In genomic region chr16:57471071-57471470, GRCm38 (mm10) we compare ENCODE assay signal across 17 mouse cellular contexts.
DNase-seq lines count a peak whose midpoint lies in the region; ATAC-seq lines count a peak whose summit lies in the region.
"Had no signal": no experiment of that assay in that cellular context is flagged by ENCODE, and none has a peak within 500 bp of the region (broad histone marks: within the 10 kb centered on the region; RNA-seq: fewer than 3 reads in every experiment).

No protein-coding gene starts in this region.

- peak; percentile 33 for DNase-seq in thymus, postnatal 14 days
- no peak for DNase-seq in thymus, postnatal 36 days
- DNase-seq in MEL-GATA-1-ER (ENCODE audit: extremely low read depth, low read depth), result peak; percentile 48
- no peak for DNase-seq in cerebellum, postnatal 14 days
- DNase-seq in ovary, adult 18-20 months (ENCODE audit: low spot score), result no peak
- DNase-seq in ovary, postnatal 10 days (ENCODE audit: low spot score), result no peak
- DNase-seq: cerebellum, postnatal 25 days; gastrocnemius, postnatal 36 days; kidney, adult 8-10 months; kidney, postnatal 4 days; liver; lung, adult 2 months; midbrain, embryonic 14.5 days; right cerebral cortex, postnatal 25 days; thymus, adult 18-20 months had no signal

- peak; percentile 77 for ATAC-seq in megakaryocyte, adult 5-6 weeks (ENCODE audit: poor library complexity, severe bottlenecking)
- ATAC-seq: forebrain, embryonic 14.5 days had no signal

Comparison
In these comparisons a context has a peak if more than half of its experiments do, and no peak if none do; other contexts are left out.
1. DNase-seq: peak in thymus, postnatal 14 days (single experiment) and MEL-GATA-1-ER (single experiment); none in thymus, postnatal 36 days (0 of 2), cerebellum, postnatal 14 days (0 of 2), ovary, adult 18-20 months (single experiment) and ovary, postnatal 10 days (single experiment).